Comparison of ENCODE assay signal across 8 mouse cellular contexts in the genomic region with DNA sequence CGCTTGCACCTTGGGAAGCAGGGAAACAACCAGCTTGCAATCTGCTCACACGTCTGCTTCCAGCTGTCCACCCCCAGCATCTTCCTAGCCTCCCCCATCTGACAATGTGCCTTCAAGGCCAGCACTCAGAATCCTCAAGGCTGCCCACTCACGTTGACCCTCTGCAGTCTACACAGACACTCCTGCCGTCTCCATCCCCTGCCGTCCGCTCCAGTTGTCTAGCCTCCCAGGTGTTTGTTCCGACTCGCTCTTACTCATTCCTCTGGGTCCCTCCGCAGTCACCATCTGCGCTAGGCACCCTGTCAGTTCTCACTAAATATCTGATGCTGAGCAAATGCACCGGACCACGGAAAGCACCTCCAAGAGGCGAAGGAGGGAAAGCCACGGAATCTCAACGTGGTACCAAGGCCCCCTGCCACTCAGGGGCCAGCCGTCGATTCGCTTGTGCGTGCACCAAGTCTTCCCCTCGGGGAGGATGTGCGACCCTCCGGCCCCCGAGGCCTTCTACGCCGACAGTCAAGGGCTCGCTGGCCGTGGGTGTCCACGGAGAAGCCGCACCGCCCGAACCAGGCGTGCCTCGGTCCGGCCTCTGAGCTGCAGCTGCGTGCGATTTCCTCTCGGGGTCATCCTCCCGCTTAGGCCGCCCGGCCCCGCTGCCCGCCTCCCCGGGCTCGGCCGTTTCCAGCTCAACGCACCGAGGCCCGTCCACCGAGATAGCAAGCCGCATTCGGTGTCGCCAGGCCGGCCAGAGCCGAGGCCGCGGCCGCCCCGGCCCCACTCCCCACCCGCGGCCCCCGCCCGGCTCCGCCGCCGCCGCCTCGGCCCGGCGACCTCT. TPM values are rescaled to one million over a fixed set of nuclear protein-coding genes. Genes with fewer than 3 reads are reported as not detected.
DNase-seq lines count a peak whose midpoint lies in the region; ATAC-seq lines count a peak whose summit lies in the region.

No protein-coding gene starts in this region.

- H3K4me3 ChIP-seq in forebrain, embryonic 12.5 days (replicated peaks): peak overlapping the region; percentile 77
- H3K4me3 ChIP-seq in heart, embryonic 16.5 days (ENCODE audit: low read length): peak overlapping the region; percentile 84
- peak overlapping the region; percentile 81 for H3K4me3 ChIP-seq in liver, embryonic 12.5 days

- peak overlapping the region; percentile 96 for H3K9ac ChIP-seq in forebrain, embryonic 12.5 days
- H3K9ac ChIP-seq in heart, embryonic 16.5 days (ENCODE audit: low read length): peak overlapping the region; percentile 89
- H3K9ac ChIP-seq in liver, embryonic 12.5 days: peak overlapping the region; percentile 88

- H3K27me3 ChIP-seq in forebrain, embryonic 12.5 days: no peaks in the 10 kb centered on the region
- H3K27me3 ChIP-seq in heart, embryonic 16.5 days (ENCODE audit: control insufficient read depth, insufficient read depth, low read length): no peaks in the 10 kb centered on the region
- no peaks in the 10 kb centered on the region; the same call in 1 of the 2 replicates for H3K27me3 ChIP-seq in liver, embryonic 12.5 days (replicated peaks)

- peak overlapping the region; percentile 92 for H3K27ac ChIP-seq in forebrain, embryonic 12.5 days
- peak overlapping the region; percentile 95 for H3K27ac ChIP-seq in heart, embryonic 16.5 days (ENCODE audit: low read length)
- peak overlapping the region; percentile 88 for H3K27ac ChIP-seq in liver, embryonic 12.5 days

- no peaks in the 10 kb centered on the region for H3K9me3 ChIP-seq in forebrain, embryonic 12.5 days
- H3K9me3 ChIP-seq in heart, embryonic 16.5 days (replicated peaks; ENCODE audit: control insufficient read depth, low read length): no peaks in the 10 kb centered on the region
- H3K9me3 ChIP-seq in liver, embryonic 12.5 days (replicated peaks): 0 out of 2 replicates have a peak, but pooled peaks cover 6% of the 10 kb centered on the region

- peaks cover 18% of the 10 kb centered on the region for H3K4me1 ChIP-seq in forebrain, embryonic 12.5 days
- peaks cover 11% of the 10 kb centered on the region for H3K4me1 ChIP-seq in heart, embryonic 16.5 days (ENCODE audit: control insufficient read depth, insufficient read depth, low read length)
- H3K4me1 ChIP-seq in liver, embryonic 12.5 days: peaks cover 43% of the 10 kb centered on the region

- ATAC-seq in forebrain, embryonic 12.5 days (ENCODE audit: low FRiP score): peak; percentile 71
- ATAC-seq in heart, embryonic 16.5 days (replicated peaks; ENCODE audit: extremely low read depth, insufficient read depth, low FRiP score): peak; percentile 55
- ATAC-seq in liver, embryonic 12.5 days: peak; percentile 9

- 1% methylated on average over 69 of the region's 69 CpGs for WGBS in forebrain, embryonic 12.5 days
- WGBS in heart, embryonic 16.5 days: 1% methylated on average over 61 of the region's 69 CpGs
- WGBS in liver, embryonic 12.5 days (ENCODE audit: insufficient replicate concordance): 3% methylated on average over 65 of the region's 69 CpGs

- H3K36me3 ChIP-seq in forebrain, embryonic 12.5 days (replicated peaks): no peaks in the 10 kb centered on the region
- no peaks in the 10 kb centered on the region for H3K36me3 ChIP-seq in heart, embryonic 16.5 days (ENCODE audit: control insufficient read depth, insufficient read depth)
- no peaks in the 10 kb centered on the region for H3K36me3 ChIP-seq in liver, embryonic 12.5 days

- peak overlapping the region; percentile 81 for H3K4me2 ChIP-seq in forebrain, embryonic 12.5 days
- peak overlapping the region; percentile 88 for H3K4me2 ChIP-seq in heart, embryonic 16.5 days (ENCODE audit: low read depth, low read length)
- H3K4me2 ChIP-seq in liver, embryonic 12.5 days: peak overlapping the region; percentile 95

- peak; percentile 68 for DNase-seq in CD4-positive, CD25-positive, alpha-beta regulatory T cell, adult 2 months (ENCODE audit: low read depth, low spot score)
- peak; percentile 48 for DNase-seq in c-Kit-positive CD71-positive TER-119-positive erythroid progenitor cells, embryonic 14.5 days (ENCODE audit: low spot score)
- peak; percentile 56 to 76 for DNase-seq in kidney, postnatal 25 days
- peak; percentile 66 for DNase-seq in naive thymus-derived CD4-positive, alpha-beta T cell, adult 2 months (ENCODE audit: low read depth)
- peak; percentile 53 to 86 for DNase-seq in spleen, postnatal 4 days (ENCODE audit: low spot score in 2 of 2)

RNA-seq across cellular contexts. Expression of a gene that starts 0.7 kb away (rescaled TPM):
- polyA plus RNA-seq in forebrain, embryonic 12.5 days (2016; fragmentation: Nextera tagmentation; extraction: Ambion mirVana): 12.3 and 12.6 TPM in 2 replicates
- polyA plus RNA-seq in heart, embryonic 16.5 days (2015; fragmentation: Nextera tagmentation; extraction: Ambion mirVana): 17.8 and 19.9 TPM in 2 replicates
- 7.0 and 7.1 TPM in 2 replicates for polyA plus RNA-seq in liver, embryonic 12.5 days (2016; fragmentation: Nextera tagmentation; extraction: Ambion mirVana)

Comparison
In these comparisons a context has a peak if more than half of its experiments do, and no peak if none do; other contexts are left out.
1. Peak in every context shown above with its lines: DNase-seq, ATAC-seq, H3K4me3 ChIP-seq and H3K27ac ChIP-seq.
2. ATAC-seq: peak in every context shown above with its lines; median percentile 71 in forebrain, embryonic 12.5 days; 55 in heart, embryonic 16.5 days; 9 in liver, embryonic 12.5 days.